Mouse (Mus musculus): ENCODE results near the gene Kcnab3.
"Not testable (repeated sequence)": the region's sequence is repeated elsewhere in the genome, so short reads cannot be mapped to it uniquely, and the experiment has no call there.

The Kcnab3 gene

GRCm38 (mm10) chr11:69325628-69326407 lies at the start of gene Kcnab3:
Gene Kcnab3, plus strand, starts transcription at chr11:69326258.
- peak; percentile 90 to 93 for DNase-seq

GRCm38 (mm10) chr11:69277267-69277666 lies 48.8 kb upstream of the Kcnab3 start:
- no peak for DNase-seq

- DNase-seq: no peak
These were observed 34.9 kb upstream of the Kcnab3 start for GRCm38 (mm10) chr11:69291111-69291510.

- no peak for DNase-seq
These were observed 30.8 kb upstream of the Kcnab3 start for GRCm38 (mm10) chr11:69295286-69295685.

- no peak for DNase-seq
These were observed 28.3 kb upstream of the Kcnab3 start for GRCm38 (mm10) chr11:69297799-69298198.

- DNase-seq: no peak
These were observed 27.8 kb upstream of the Kcnab3 start for GRCm38 (mm10) chr11:69298231-69298630.

- no peak for DNase-seq
These were observed 23.2 kb upstream of the Kcnab3 start for GRCm38 (mm10) chr11:69302817-69303216.

- peak in 1 of 2 experiments; percentile 8 for DNase-seq
These were observed 20.8 kb upstream of the Kcnab3 start for GRCm38 (mm10) chr11:69305291-69305690.

- DNase-seq: no peak
These were observed 20.0 kb upstream of the Kcnab3 start for GRCm38 (mm10) chr11:69306039-69306438.

GRCm38 (mm10) chr11:69311266-69311665 lies 14.8 kb upstream of the Kcnab3 start:
- DNase-seq: no peak

GRCm38 (mm10) chr11:69316361-69316760 lies 9.7 kb upstream of the Kcnab3 start:
- no peak for DNase-seq

GRCm38 (mm10) chr11:69318000-69318399 lies 8.1 kb upstream of the Kcnab3 start:
- DNase-seq: not testable (repeated sequence)

GRCm38 (mm10) chr11:69321580-69321979 lies 4.5 kb upstream of the Kcnab3 start:
- DNase-seq: no peak

GRCm38 (mm10) chr11:69322010-69322409 lies 4.0 kb upstream of the Kcnab3 start:
- DNase-seq: no peak

GRCm38 (mm10) chr11:69322693-69323471 lies 3.2 kb upstream of the Kcnab3 start:
- peak in 1 of 2 experiments; percentile 33 for DNase-seq

- DNase-seq: peak; percentile 99 to 100
These were observed 2.4 kb upstream of the Kcnab3 start, which contains the start of the genes Cntrob and Trappc1 for GRCm38 (mm10) chr11:69323667-69324111. Gene Cntrob, minus strand, starts transcription at chr11:69323775. Gene Trappc1, plus strand, starts transcription at chr11:69323980.

GRCm38 (mm10) chr11:69324749-69325148 lies 1.3 kb upstream of the Kcnab3 start:
- no peak for DNase-seq

- DNase-seq: peak; percentile 49 to 68
These were observed 524 bp downstream of the Kcnab3 start for GRCm38 (mm10) chr11:69326408-69327156.

- DNase-seq: no peak
These were observed 1.0 kb downstream of the Kcnab3 start for GRCm38 (mm10) chr11:69327157-69327442.

- DNase-seq: no peak
These were observed 1.6 kb downstream of the Kcnab3 start for GRCm38 (mm10) chr11:69327648-69328047.

GRCm38 (mm10) chr11:69328517-69328916 lies 2.5 kb downstream of the Kcnab3 start:
- no peak for DNase-seq

- no peak for DNase-seq
These were observed 5.1 kb downstream of the Kcnab3 start for GRCm38 (mm10) chr11:69331152-69331551.

- DNase-seq: peak; percentile 87 to 92
These were observed 5.9 kb downstream of the Kcnab3 start for GRCm38 (mm10) chr11:69331929-69332405.

Data from kidney, postnatal 4 days (tissue).